Mouse (Mus musculus): ENCODE measurements at regions not wholly inside any gene's neighbourhood (a gene's known extent, or its start where the extent isn't known, plus 50 kb on each side); places are given as distances from the start of the nearest gene placed in this dataset.

- TF ChIP-seq CTCF (IDR thresholded peaks at IDR 0.05; ENCODE audit: control insufficient read depth, insufficient read depth, insufficient replicate concordance, low read depth, low read length) (no peak), POLR2A (IDR thresholded peaks at IDR 0.05; ENCODE audit: control insufficient read depth, low read depth, low read length) (no peak)
These were observed 66.9 kb upstream of the Zmat1 start for GRCm38 (mm10) chrX:135075903-135076302.

All from testis, adult 2 months (tissue).